Mouse (Mus musculus): ENCODE measurements at regions not wholly inside any gene's neighbourhood (a gene's known extent, or its start where the extent isn't known, plus 50 kb on each side); places are given as distances from the start of the nearest gene placed in this dataset.
A peak's percentile ranks its signal among the peaks of the same experiment; 100 is the strongest.

GRCm38 (mm10) chr11:19679041-19679440 is 245.1 kb upstream of the Spred2 start:
- no peak for DNase-seq

- no peak for DNase-seq
Measured at GRCm38 (mm10) chr11:19679669-19680068, 244.5 kb upstream of the Spred2 start.

- DNase-seq = no peak
Measured at GRCm38 (mm10) chr11:19701198-19701597, 223.0 kb upstream of the Spred2 start.

- no peak for DNase-seq
Measured at GRCm38 (mm10) chr11:19708821-19709220, 215.4 kb upstream of the Spred2 start.

- DNase-seq = no peak
Measured at GRCm38 (mm10) chr11:19709337-19709736, 214.8 kb upstream of the Spred2 start.

GRCm38 (mm10) chr11:19713091-19713490 is 211.1 kb upstream of the Spred2 start:
- no peak for DNase-seq

- no peak for DNase-seq
Measured at GRCm38 (mm10) chr11:19713597-19713996, 210.6 kb upstream of the Spred2 start.

- no peak for DNase-seq
Measured at GRCm38 (mm10) chr11:19714211-19714610, 210.0 kb upstream of the Spred2 start.

- no peak for DNase-seq
Measured at GRCm38 (mm10) chr11:19714888-19715595, 209.1 kb upstream of the Spred2 start.

- no peak for DNase-seq
Measured at GRCm38 (mm10) chr11:19718165-19718564, 206.0 kb upstream of the Spred2 start.

GRCm38 (mm10) chr11:19729031-19729430 is 195.1 kb upstream of the Spred2 start:
- DNase-seq = no peak

GRCm38 (mm10) chr11:19730747-19731146 is 193.4 kb upstream of the Spred2 start:
- no peak for DNase-seq

GRCm38 (mm10) chr11:19736076-19736475 is 188.1 kb upstream of the Spred2 start:
- DNase-seq = no peak

GRCm38 (mm10) chr11:19736926-19737325 is 187.2 kb upstream of the Spred2 start:
- DNase-seq = no peak

GRCm38 (mm10) chr11:19737331-19737730 is 186.8 kb upstream of the Spred2 start:
- DNase-seq = peak; percentile 19

GRCm38 (mm10) chr11:19737807-19738206 is 186.4 kb upstream of the Spred2 start:
- DNase-seq = no peak

GRCm38 (mm10) chr11:19739527-19740151 is 184.5 kb upstream of the Spred2 start:
- no peak for DNase-seq

- no peak for DNase-seq
Measured at GRCm38 (mm10) chr11:19740562-19740961, 183.6 kb upstream of the Spred2 start.

- DNase-seq = no peak
Measured at GRCm38 (mm10) chr11:19747097-19747972, 176.8 kb upstream of the Spred2 start.

GRCm38 (mm10) chr11:19747973-19748559 is 176.1 kb upstream of the Spred2 start:
- DNase-seq = no peak

- no peak for DNase-seq
Measured at GRCm38 (mm10) chr11:19758892-19759291, 165.3 kb upstream of the Spred2 start.

- DNase-seq = peak; percentile 78
Measured at GRCm38 (mm10) chr11:19760861-19761693, 163.1 kb upstream of the Spred2 start.

GRCm38 (mm10) chr11:19761694-19761976 is 162.5 kb upstream of the Spred2 start:
- peak; percentile 44 for DNase-seq

Measured in kidney, postnatal 10 days (tissue).